Mouse (Mus musculus) embryonic facial prominence, embryonic 15.5 days (tissue): ENCODE results near the gene Tagln2. TPM values are rescaled to one million over a fixed set of nuclear protein-coding genes. Genes with fewer than 3 reads are reported as not detected.
A peak's percentile ranks its signal among the peaks of the same experiment; 100 is the strongest.

Experiments used
- ATAC-seq: fragments of 200-750 bp; cut with Nextera tagmentation; 2 replicates; pipeline ENCODE4 v1.8.0; 2017; ENCODE audit warnings: low read depth, moderate TSS enrichment; ENCODE audit not compliant: insufficient number of reproducible peaks, low FRiP score, low TSS enrichment
- H3K27ac ChIP-seq: fragments of 300-500 bp; sonication (generic); replicated peaks from 2 replicates; pipeline ENCODE4 v1.5.1; 2015; ENCODE audit warnings: mild to moderate bottlenecking, inconsistent platforms
- H3K27me3 ChIP-seq: fragments of 300-500 bp; sonication (generic); 2 replicates; pipeline ENCODE4 v1.6.1; 2015; ENCODE audit warnings: inconsistent platforms
- H3K36me3 ChIP-seq: fragments of 300-500 bp; sonication (generic); 2 replicates; pipeline ENCODE4 v1.6.1; 2015; ENCODE audit warnings: mild to moderate bottlenecking, inconsistent platforms
- H3K4me1 ChIP-seq: fragments of 300-500 bp; sonication (generic); 2 replicates; pipeline ENCODE4 v1.6.1; 2015; ENCODE audit warnings: inconsistent platforms
- H3K4me2 ChIP-seq: fragments of 300-500 bp; sonication (generic); replicated peaks from 2 replicates; pipeline ENCODE4 v1.6.1; 2015; ENCODE audit warnings: mild to moderate bottlenecking, inconsistent platforms
- H3K4me3 ChIP-seq: fragments of 300-500 bp; sonication (generic); replicated peaks from 2 replicates; pipeline ENCODE4 v1.5.1; 2015; ENCODE audit warnings: mild to moderate bottlenecking, inconsistent platforms
- H3K9ac ChIP-seq: fragments of 300-500 bp; sonication (generic); 2 replicates; pipeline ENCODE4 v1.6.1; 2015; ENCODE audit warnings: inconsistent platforms
- H3K9me3 ChIP-seq: fragments of 300-500 bp; sonication (generic); replicated peaks from 2 replicates; pipeline ENCODE4 v1.6.1; 2016; ENCODE audit warnings: inconsistent platforms
- WGBS: fragments of 180-500 bp; shearing (Covaris S2); methylation state at CpG from one replicate; pipeline ENCODE4 v1.1.7; 2015; 5-methylcytosine and 5-hydroxymethylcytosine counted together
- polyA plus RNA-seq: library from polyadenylated mRNA; unstranded; fragments of >200 nt; fragmentation: Nextera tagmentation; extraction: Ambion mirVana; gene quantifications from 2 replicates; pipeline ENCODE4 v1.2.1, GENCODE M21; 2015

The Tagln2 gene
- 260 and 286 TPM in 2 replicates for polyA plus RNA-seq

DNA sequence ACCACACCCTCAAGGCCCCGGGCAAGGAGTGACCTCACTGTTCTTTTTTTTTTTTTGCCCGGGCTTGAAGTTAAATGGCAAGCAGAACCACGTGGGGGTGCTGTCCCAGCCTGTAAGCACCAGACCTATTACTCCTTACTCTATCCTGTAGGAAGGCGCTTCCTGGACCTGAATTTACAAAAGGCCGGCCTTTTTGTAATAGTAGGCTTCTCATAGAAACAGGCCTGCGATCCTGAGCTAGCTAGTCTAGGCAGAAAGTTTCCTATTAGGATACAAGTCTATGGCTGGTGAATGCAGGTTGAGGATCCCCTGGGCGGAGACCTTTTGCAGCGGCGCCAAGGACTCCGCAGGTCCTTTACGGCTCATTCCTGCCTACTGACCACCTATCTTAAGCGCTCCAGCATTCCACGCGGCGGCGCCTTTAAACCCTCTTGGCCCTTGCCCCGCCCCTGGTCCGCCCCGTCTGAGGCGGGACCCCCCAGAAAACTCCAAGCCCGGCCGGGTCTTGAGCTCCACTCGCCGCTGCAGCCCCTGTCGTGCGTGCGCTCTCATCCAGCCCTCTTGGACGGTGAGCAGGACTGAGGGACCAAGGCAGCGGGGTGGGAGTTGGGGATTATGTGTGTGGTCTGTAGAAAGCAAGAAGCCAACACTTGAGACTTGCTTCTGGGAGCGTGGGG is at the start of gene Tagln2:
TSS of gene Tagln2 (plus strand) at position 283 of the 677 bp plus-strand sequence.
- 3% methylated on average over 30 of the region's 30 CpGs for WGBS
- Histone ChIP-seq H3K9me3 (no peaks in the 10 kb centered on the region), H3K4me1 (peaks cover 54% of the 10 kb centered on the region), H3K27ac (peak within 1 kb of the TSS; percentile 86), H3K27me3 (no peaks in the 10 kb centered on the region), H3K4me3 (peak within 1 kb of the TSS; percentile 57), H3K36me3 (peaks cover 23% of the 10 kb centered on the region; the same call in 1 of the 2 replicates), H3K4me2 (peak within 1 kb of the TSS; percentile 68), H3K9ac (peak within 1 kb of the TSS; percentile 50)
- ATAC-seq: peak; percentile 71

DNA sequence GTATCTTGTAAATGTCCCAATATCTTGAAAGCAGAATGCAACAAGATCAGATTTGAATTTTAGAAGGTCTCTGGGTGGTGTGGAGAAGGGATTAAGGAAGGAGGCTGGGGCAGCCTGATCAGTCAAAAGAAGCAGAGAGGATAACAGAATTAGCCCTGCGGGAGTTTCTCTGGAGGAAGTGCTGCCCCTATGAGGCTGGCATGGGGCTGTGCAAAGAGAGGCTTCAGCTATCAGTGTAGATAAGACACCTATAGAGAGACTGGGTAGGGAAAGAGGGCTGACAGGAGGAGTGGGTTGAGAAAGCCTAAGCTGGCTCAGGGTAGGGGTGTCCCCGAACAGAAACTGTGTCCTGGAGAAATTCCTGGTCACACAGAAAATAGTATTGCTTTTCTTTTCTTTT is 49.6 kb upstream of the Tagln2 start:
- Histone ChIP-seq H3K27ac (no peak overlapping the region), H3K4me2 (no peak overlapping the region), H3K4me1 (0 out of 2 replicates have a peak, but pooled peaks cover 4% of the 10 kb centered on the region), H3K9ac (no peak overlapping the region), H3K4me3 (no peak overlapping the region), H3K36me3 (no peaks in the 10 kb centered on the region), H3K9me3 (no peaks in the 10 kb centered on the region), H3K27me3 (no peaks in the 10 kb centered on the region)
- 30% methylated on average over 2 of the region's 2 CpGs for WGBS
- no peak for ATAC-seq

DNA sequence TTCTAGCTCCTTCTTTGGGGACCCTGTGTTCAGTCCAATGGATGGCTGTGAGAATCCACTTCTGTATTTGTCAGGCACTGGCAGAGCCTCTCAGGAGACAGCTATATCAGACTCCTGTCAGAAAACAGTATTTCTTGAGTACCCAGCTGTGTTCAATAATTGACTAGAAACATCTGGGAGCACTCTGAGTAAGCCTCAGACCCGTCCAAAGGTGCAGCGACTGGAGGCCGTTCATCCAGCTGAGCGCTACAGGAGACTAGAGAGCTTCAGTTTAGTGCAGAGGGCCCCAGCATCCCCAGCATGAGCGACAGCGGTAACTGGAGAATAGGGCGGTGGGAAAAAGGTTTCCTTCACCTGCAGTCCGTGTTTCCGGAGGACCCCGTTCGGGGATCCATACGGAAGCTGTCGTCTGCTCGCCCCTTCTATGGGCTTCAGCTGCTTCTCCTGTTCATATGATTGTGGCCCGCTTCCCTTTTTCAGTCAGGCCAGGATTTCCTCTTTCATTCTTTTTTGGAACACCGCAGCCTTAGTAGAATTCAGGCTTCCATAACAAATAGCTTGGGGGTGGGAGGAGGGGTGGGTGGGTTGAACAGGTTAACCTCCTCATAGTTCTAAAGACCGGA is 48.9 kb upstream of the Tagln2 start:
- 0 out of 2 replicates have a peak, but pooled peaks cover 4% of the 10 kb centered on the region for H3K4me1 ChIP-seq
- no peaks in the 10 kb centered on the region for H3K27me3 ChIP-seq
- no peak overlapping the region for H3K4me3 ChIP-seq
- WGBS: 20% methylated on average over 17 of the region's 17 CpGs
- no peaks in the 10 kb centered on the region for H3K36me3 ChIP-seq
- no peak overlapping the region for H3K9ac ChIP-seq
- H3K9me3 ChIP-seq: no peaks in the 10 kb centered on the region
- ATAC-seq: no peak
- H3K27ac ChIP-seq: no peak overlapping the region
- no peak overlapping the region for H3K4me2 ChIP-seq

DNA sequence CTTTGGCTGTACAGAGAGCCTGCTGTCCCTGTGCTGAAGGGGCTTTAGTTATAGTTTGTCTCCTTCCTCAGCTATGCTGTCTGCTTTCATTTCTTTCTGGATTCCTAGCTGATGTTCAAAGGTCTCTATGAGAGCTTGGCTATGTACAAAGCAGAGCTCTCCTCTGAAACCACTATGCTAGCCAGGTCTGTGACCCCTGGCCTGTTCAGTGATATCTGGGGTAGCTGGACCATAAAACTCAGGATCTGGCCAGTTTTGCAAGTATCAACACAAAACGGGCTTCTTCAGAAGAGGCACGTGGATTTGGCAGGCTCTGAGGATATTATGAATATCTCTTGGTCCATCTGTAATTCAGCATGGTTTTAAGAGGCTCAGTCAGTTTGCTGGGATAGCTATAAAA is 46.9 kb upstream of the Tagln2 start:
- Histone ChIP-seq H3K36me3 (no peaks in the 10 kb centered on the region), H3K27me3 (no peaks in the 10 kb centered on the region), H3K9me3 (no peaks in the 10 kb centered on the region), H3K4me2 (no peak overlapping the region), H3K4me3 (no peak overlapping the region), H3K9ac (no peak overlapping the region), H3K4me1 (0 out of 2 replicates have a peak, but pooled peaks cover 7% of the 10 kb centered on the region), H3K27ac (no peak overlapping the region)
- WGBS: 63% methylated on average over 2 of the region's 2 CpGs
- no peak for ATAC-seq

DNA sequence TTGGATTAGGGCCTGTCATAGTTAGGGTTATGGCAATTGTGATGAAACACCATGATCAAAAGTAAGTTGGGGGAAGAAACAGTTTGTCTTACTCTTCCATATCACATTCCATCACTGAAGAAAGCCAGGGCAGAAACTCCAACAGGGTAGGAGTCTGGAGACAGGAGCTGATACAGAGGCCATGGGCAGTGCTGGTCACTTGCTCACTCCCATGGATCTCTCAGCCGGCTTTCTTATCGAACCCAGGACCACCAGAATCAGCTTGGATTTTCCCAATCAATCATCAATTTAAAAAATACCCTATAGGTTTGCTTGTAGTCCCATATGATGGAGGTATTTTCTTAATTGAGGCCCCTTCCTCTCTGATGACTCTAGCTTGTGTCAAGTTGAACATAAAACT is 46.0 kb upstream of the Tagln2 start:
- Histone ChIP-seq H3K36me3 (no peaks in the 10 kb centered on the region), H3K4me1 (0 out of 2 replicates have a peak, but pooled peaks cover 7% of the 10 kb centered on the region), H3K27ac (no peak overlapping the region), H3K9ac (no peak overlapping the region), H3K4me3 (no peak overlapping the region), H3K27me3 (no peaks in the 10 kb centered on the region), H3K4me2 (no peak overlapping the region), H3K9me3 (no peaks in the 10 kb centered on the region)
- ATAC-seq: no peak
- WGBS: 89% methylated on average over 2 of the region's 2 CpGs

DNA sequence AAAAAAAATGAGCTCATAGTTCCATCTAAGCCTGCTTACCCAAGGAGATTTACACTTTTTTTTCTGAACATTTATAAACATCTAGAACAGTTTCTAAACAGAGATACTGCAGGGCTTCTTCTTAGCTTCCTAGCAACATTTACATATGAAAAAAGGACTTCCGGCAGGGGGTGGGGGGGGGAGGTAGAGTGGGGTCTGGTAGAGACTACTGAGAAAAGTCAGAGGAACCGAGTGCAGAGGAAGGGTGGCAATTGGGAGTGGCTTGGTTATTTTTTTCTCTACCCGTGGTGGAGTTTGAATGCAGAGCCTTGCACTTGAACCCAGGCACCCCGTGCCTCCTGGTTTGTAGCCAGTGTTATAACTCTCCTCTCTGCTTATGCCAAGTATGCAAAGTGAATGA is 44.4 kb upstream of the Tagln2 start:
- 0 out of 2 replicates have a peak, but pooled peaks cover 7% of the 10 kb centered on the region for H3K4me1 ChIP-seq
- no peaks in the 10 kb centered on the region for H3K27me3 ChIP-seq
- H3K36me3 ChIP-seq: no peaks in the 10 kb centered on the region
- no peak overlapping the region for H3K27ac ChIP-seq
- no peak overlapping the region for H3K4me3 ChIP-seq
- no peak overlapping the region for H3K4me2 ChIP-seq
- H3K9ac ChIP-seq: no peak overlapping the region
- no peak for ATAC-seq
- WGBS: 14% methylated on average over 4 of the region's 4 CpGs
- no peaks in the 10 kb centered on the region for H3K9me3 ChIP-seq

DNA sequence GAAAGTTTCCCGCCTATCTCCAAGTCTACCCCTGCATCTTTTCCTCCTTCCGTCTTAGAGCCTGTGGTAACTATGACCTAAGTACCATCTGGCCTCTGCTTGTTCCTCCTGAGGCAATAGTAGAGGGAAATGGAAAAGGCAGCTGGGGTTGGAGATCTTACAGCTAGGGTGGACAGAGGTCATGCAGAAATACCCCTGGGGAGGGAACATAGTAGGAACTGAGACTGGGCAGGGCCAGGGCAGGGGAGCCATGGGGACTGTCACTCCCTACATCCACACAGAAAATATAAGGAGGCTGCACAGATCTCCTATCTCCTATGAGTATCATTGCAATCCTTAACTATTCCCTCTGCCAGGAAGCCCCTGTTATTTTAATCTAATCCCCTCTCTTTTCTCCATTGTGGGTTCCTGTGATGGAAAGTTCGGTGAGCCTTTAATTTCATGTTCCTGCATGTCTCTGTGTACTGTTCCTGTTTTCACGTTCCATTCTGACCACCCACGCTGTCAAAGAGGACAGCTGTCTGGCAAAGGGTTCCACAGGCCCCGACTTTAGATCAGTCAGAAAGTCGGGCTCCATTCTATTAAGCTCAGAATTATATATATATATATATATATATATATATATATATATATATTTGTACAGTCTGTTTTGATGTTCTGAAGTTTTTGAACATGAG is 43.7 kb upstream of the Tagln2 start:
- peak; percentile 63; the same call in 1 of the 2 replicates for ATAC-seq
- Histone ChIP-seq H3K4me2 (no peak overlapping the region), H3K4me3 (no peak overlapping the region), H3K27ac (no peak overlapping the region; the same call in 1 of the 2 replicates), H3K27me3 (no peaks in the 10 kb centered on the region), H3K9me3 (no peaks in the 10 kb centered on the region), H3K36me3 (no peaks in the 10 kb centered on the region), H3K9ac (no peak overlapping the region), H3K4me1 (0 out of 2 replicates have a peak, but pooled peaks cover 3% of the 10 kb centered on the region)
- WGBS: 37% methylated on average over 7 of the region's 7 CpGs

DNA sequence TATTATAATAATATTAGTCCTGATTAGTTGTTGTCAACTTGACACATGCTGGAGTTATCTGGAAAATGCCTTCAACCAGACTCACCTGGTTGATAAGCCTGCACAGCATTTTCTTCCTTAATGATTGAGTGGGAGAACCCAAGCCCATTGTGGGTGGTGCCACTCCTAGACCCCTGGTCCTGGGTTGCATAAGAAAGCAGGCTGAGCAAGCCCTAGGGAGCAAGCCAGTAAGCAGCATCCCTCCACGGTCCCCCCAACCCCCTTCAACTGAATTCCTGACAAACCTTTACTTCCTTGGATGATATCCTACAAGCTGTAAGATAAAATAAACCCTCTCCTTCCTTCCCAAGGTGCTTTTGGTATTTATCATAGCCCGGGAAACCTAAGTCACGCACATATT is 42.7 kb upstream of the Tagln2 start:
- Histone ChIP-seq H3K27ac (no peak overlapping the region), H3K4me1 (0 out of 2 replicates have a peak, but pooled peaks cover 3% of the 10 kb centered on the region), H3K9ac (no peak overlapping the region), H3K27me3 (no peaks in the 10 kb centered on the region), H3K4me2 (no peak overlapping the region), H3K4me3 (no peak overlapping the region), H3K36me3 (no peaks in the 10 kb centered on the region), H3K9me3 (no peaks in the 10 kb centered on the region)
- no peak for ATAC-seq
- 92% methylated on average over 3 of the region's 3 CpGs for WGBS

DNA sequence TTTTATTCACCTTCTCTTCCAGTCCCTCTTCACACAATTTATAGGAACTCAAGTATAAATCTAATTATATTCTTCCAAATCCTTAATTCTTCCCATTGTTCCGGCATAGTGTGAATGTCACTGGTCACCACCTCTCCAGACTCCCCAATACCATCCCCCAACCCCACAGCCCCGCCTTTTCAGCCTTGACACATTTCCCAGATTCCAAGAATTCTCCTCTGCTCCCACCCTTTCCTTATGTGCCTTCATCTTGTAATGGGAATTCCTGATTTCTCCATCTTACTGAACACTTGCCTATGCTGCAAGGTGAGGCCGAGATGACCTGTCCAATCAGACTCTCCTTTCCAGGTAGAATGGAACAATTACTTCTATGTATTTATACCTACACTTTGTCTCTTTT is 41.8 kb upstream of the Tagln2 start:
- Histone ChIP-seq H3K4me2 (no peak overlapping the region), H3K27me3 (no peaks in the 10 kb centered on the region), H3K9me3 (no peaks in the 10 kb centered on the region), H3K36me3 (no peaks in the 10 kb centered on the region), H3K9ac (no peak overlapping the region), H3K4me3 (no peak overlapping the region), H3K27ac (no peak overlapping the region), H3K4me1 (0 out of 2 replicates have a peak, but pooled peaks cover 3% of the 10 kb centered on the region)
- 79% methylated on average over 3 of the region's 3 CpGs for WGBS
- ATAC-seq: no peak

DNA sequence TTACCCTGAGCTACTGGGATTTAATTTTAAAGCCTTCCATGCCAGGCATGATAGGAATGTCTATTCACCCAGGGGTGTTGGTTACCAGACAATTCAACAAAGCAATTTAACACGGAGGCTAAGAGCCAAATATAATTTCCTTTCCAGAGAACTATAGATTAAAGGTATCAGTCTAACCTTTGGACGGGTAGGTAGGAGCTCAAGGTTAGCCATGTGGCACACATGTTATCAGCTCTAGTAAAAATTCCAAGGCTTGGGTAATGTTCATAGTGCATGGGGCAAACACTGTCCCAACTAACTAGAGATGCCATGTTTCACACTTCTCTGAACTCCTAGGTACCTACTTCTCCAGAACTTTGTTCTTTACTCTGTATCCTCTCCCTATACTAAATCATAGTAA is 38.2 kb upstream of the Tagln2 start:
- H3K27me3 ChIP-seq: no peaks in the 10 kb centered on the region
- no peak for ATAC-seq
- no peak overlapping the region for H3K9ac ChIP-seq
- 47% methylated on average over 2 of the region's 2 CpGs for WGBS
- H3K4me1 ChIP-seq: no peaks in the 10 kb centered on the region
- no peak overlapping the region for H3K4me2 ChIP-seq
- no peak overlapping the region for H3K4me3 ChIP-seq
- H3K9me3 ChIP-seq: no peaks in the 10 kb centered on the region
- H3K36me3 ChIP-seq: no peaks in the 10 kb centered on the region
- H3K27ac ChIP-seq: no peak overlapping the region

DNA sequence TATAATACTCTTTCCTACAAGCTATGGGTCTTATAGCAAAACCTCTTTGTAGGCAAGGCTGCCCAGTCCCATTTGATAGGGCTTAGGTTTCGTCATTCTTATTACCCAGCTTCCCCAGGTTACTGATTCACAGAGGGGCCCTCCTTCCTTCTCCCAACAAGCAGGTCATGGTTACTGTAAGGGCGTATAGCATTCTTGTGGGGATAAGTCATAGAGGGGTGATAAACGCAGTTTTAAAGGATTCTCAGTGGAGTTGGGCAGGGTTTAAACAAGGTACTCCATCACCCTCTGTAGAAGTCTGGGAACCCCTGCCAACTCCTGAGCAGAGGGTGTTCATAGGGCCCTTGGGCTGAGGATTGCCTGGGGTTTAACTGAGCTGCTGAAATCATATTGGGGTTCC is 37.3 kb upstream of the Tagln2 start:
- no peaks in the 10 kb centered on the region for H3K27me3 ChIP-seq
- H3K36me3 ChIP-seq: no peaks in the 10 kb centered on the region
- H3K9ac ChIP-seq: no peak overlapping the region
- H3K4me3 ChIP-seq: no peak overlapping the region
- no peaks in the 10 kb centered on the region for H3K9me3 ChIP-seq
- no peak overlapping the region for H3K27ac ChIP-seq
- no peak for ATAC-seq
- WGBS: 66% methylated on average over 3 of the region's 3 CpGs
- H3K4me1 ChIP-seq: no peaks in the 10 kb centered on the region
- no peak overlapping the region for H3K4me2 ChIP-seq
